Mouse (Mus musculus): ENCODE measurements around the gene Psmc1.

Gene Psmc1

GRCm38 (mm10) chr12:100172481-100172880, 62.5 kb downstream of the Psmc1 start:
- DNase-seq (ENCODE audit: low read depth, low spot score) = no peak

All from 3T3-L1 (cell line).